Mouse (Mus musculus) liver, adult (tissue): Measurements from ENCODE around the gene Olfr700.

Experiments
- GATA4 ChIP-seq: IDR thresholded peaks from 2 replicates; pipeline ENCODE4 v1.6.1; 2014; ENCODE audit warnings: mild to moderate bottlenecking, low read length; ENCODE audit not compliant: insufficient replicate concordance

Gene Olfr700

GRCm38 (mm10) chr7:106808734-106809133, at the start of gene Olfr700:
Gene Olfr700, minus strand, starts transcription at chr7:106808834.
- no peak for TF ChIP-seq GATA4

DNA sequence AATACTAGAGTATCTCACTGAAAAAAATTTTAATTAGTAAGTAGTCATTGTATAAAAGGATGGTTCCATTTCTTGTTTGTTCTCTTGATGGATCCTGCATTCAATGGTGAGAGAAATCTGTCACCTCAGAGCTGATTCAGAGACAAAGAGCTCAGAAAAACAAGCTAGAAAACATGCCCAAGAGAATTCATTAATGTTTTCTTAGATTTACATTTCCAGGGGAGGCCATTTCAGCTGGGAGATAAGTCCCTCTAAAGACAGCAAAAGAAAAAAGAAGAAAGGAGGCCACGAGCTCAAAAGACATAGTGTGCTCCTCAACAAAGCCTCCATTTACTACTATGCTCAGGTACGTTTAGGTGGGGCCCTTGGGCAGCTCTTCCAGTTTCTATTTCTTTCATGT, 34.4 kb upstream of the Olfr700 start, which contains the start of gene Olfr703:
Gene Olfr703 (plus strand): TSS at position 301 of the 400 bp plus-strand sequence.
- no peak for TF ChIP-seq GATA4

- no peak for TF ChIP-seq GATA4
These were observed 25.2 kb upstream of the Olfr700 start, which contains the start of gene Olfr702 for GRCm38 (mm10) chr7:106833793-106834192. Gene Olfr702, minus strand, starts transcription at chr7:106833893.

GRCm38 (mm10) chr7:106818414-106818813, 9.8 kb upstream of the Olfr700 start:
- no peak for TF ChIP-seq GATA4

DNA sequence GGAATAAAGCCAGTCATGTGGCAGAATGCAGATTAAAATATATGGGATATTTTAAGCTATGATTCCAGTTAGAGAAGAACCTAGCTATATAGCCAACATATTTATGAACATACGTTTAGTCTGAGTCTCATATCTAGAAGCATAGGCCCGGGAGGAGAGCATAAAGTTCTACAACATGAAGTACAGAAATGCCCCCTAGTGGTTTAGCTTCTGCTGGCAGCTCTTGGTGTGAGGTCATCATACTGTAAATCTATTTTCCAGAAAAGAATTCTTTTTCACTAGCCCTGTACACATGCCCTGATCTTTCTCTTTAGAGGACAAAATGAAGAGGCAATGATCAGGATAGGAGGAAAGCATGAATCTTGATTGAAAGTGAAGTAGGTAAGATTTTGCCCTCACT, 7.1 kb upstream of the Olfr700 start:
- no peak for TF ChIP-seq GATA4

- no peak for TF ChIP-seq GATA4
These were observed 5.2 kb upstream of the Olfr700 start, which contains the start of gene Olfr701 for GRCm38 (mm10) chr7:106813829-106814228. Gene Olfr701, plus strand, starts transcription at chr7:106814129.

GRCm38 (mm10) chr7:106793098-106793497, 15.5 kb downstream of the Olfr700 start, which contains the start of gene Olfr699:
Gene Olfr699, minus strand, starts transcription at chr7:106793198.
- no peak for TF ChIP-seq GATA4

DNA sequence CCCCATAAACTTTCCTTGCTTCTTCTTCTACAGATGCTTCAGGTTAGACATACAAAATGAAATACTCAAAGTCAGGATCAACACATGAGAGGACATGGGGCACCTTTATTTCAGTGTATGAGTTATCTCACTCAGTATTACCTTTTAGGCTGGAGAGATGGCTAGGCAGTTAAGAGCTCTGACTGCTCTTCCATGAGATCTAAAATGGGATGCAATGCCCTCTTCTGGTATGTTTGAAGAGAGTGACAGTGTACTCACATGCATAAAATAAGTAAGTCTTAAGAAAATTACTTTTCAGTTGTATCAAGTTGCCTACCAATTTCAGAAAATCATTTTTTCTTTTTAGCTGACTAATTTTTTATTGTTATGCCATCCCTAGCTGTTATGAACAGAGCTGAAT, 20.3 kb downstream of the Olfr700 start:
- TF ChIP-seq GATA4, result no peak

DNA sequence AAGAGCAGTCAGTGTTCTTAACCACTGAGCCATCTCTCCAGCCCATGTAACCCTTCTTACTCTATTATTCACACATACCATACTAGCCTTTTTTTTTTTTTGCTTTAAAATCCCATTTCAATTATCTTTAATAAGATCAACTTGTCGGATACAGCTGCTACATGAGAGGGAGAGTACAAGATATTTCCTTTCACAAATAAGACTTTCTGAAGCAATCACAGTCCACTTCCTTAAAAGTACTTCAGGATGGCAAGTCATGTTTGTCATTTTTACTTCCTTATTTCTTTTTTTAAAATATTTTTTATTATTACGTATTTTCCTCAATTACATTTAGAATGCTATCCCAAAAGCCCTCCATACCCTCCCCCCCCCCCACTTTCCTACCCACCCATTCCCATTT, 49.8 kb downstream of the Olfr700 start:
- TF ChIP-seq GATA4, result no peak
